Mouse (Mus musculus): Measurements from ENCODE around the gene Ldb3. TPM values are rescaled to one million over a fixed set of nuclear protein-coding genes. Genes with fewer than 3 reads are reported as not detected.

Ldb3 gene
- polyA plus RNA-seq, 1 experiment from 2014 or later: 300 TPM

DNA sequence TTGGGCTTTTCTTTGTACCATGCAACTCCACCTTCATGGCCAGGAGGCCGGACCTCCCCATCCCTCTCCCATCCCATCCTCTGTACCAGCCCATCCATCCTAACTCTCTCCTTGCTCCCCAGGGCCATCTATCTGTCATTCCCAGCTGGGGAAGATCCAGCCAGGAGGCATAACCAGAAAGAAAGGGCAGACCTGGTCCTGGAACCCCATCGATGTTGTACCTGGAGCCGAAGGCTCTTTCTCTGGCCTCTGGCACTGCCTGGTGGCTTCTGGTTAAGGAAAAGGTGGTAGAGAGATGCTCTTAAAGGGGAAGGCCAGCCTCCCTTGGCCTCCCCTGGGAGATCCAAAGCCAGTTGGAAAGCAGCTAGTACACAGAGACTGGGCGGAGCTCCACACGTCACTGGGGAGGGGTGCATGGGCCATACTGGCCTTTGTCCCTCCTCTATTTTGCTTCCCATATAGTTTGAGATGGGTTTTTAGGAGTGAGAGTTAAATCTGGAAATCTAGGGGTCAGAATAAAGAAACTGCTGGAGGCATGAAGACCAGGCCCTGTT, 1.6 kb upstream of the Ldb3 start:
- H3K27ac ChIP-seq: peak overlapping the region; percentile 95
- H3K9ac ChIP-seq: no peak overlapping the region
- H3K4me2 ChIP-seq: no peak overlapping the region
- WGBS: 87% methylated on average over 5 of the region's 5 CpGs
- no peaks in the 10 kb centered on the region for H3K27me3 ChIP-seq
- no peaks in the 10 kb centered on the region for H3K36me3 ChIP-seq
- no peak overlapping the region for H3K4me3 ChIP-seq
- no peaks in the 10 kb centered on the region for H3K9me3 ChIP-seq (replicated peaks)
- peaks cover 67% of the 10 kb centered on the region for H3K4me1 ChIP-seq (replicated peaks)
- no peak for ATAC-seq (replicated peaks; ENCODE audit: insufficient number of reproducible peaks, insufficient read depth, low FRiP score, low read depth)

- no peaks in the 10 kb centered on the region for H3K9me3 ChIP-seq (replicated peaks)
- H3K4me2 ChIP-seq: peak overlapping the region; percentile 36; the same call in 1 of the 2 replicates
- no peaks in the 10 kb centered on the region for H3K27me3 ChIP-seq
- peak overlapping the region; percentile 95 for H3K27ac ChIP-seq
- H3K36me3 ChIP-seq: peaks cover 1% of the 10 kb centered on the region; the same call in 1 of the 2 replicates
- H3K4me3 ChIP-seq: no peak overlapping the region
- no peak overlapping the region for H3K9ac ChIP-seq
- WGBS: 83% methylated on average over 8 of the region's 8 CpGs
- ATAC-seq (replicated peaks; ENCODE audit: insufficient number of reproducible peaks, insufficient read depth, low FRiP score, low read depth): no peak
- peaks cover 69% of the 10 kb centered on the region for H3K4me1 ChIP-seq (replicated peaks)
These were observed 767 bp upstream of the Ldb3 start for GRCm38 (mm10) chr14:34589185-34589713.

GRCm38 (mm10) chr14:34588005-34588404, 477 bp downstream of the Ldb3 start:
- H3K4me2 ChIP-seq: peak overlapping the region; percentile 75
- H3K9ac ChIP-seq: peak overlapping the region; percentile 81
- no peaks in the 10 kb centered on the region for H3K9me3 ChIP-seq (replicated peaks)
- ATAC-seq (replicated peaks; ENCODE audit: insufficient number of reproducible peaks, insufficient read depth, low FRiP score, low read depth): no peak
- H3K27me3 ChIP-seq: no peaks in the 10 kb centered on the region
- H3K4me3 ChIP-seq: peak overlapping the region; percentile 60
- H3K27ac ChIP-seq: peak overlapping the region; percentile 95
- 29% methylated on average over 5 of the region's 5 CpGs for WGBS
- H3K36me3 ChIP-seq: peaks cover 7% of the 10 kb centered on the region; the same call in 1 of the 2 replicates
- H3K4me1 ChIP-seq (replicated peaks): peaks cover 70% of the 10 kb centered on the region

- Histone ChIP-seq H3K27ac (peak overlapping the region; percentile 95), H3K9me3 (replicated peaks) (no peaks in the 10 kb centered on the region), H3K4me1 (replicated peaks) (peaks cover 71% of the 10 kb centered on the region), H3K4me3 (peak overlapping the region; percentile 60), H3K9ac (peak overlapping the region; percentile 81), H3K36me3 (peaks cover 7% of the 10 kb centered on the region; the same call in 1 of the 2 replicates), H3K4me2 (peak overlapping the region; percentile 75), H3K27me3 (no peaks in the 10 kb centered on the region)
- WGBS: 43% methylated on average over 3 of the region's 3 CpGs
- ATAC-seq (replicated peaks; ENCODE audit: insufficient number of reproducible peaks, insufficient read depth, low FRiP score, low read depth): no peak
These were observed 1.6 kb downstream of the Ldb3 start for GRCm38 (mm10) chr14:34586871-34587270.

DNA sequence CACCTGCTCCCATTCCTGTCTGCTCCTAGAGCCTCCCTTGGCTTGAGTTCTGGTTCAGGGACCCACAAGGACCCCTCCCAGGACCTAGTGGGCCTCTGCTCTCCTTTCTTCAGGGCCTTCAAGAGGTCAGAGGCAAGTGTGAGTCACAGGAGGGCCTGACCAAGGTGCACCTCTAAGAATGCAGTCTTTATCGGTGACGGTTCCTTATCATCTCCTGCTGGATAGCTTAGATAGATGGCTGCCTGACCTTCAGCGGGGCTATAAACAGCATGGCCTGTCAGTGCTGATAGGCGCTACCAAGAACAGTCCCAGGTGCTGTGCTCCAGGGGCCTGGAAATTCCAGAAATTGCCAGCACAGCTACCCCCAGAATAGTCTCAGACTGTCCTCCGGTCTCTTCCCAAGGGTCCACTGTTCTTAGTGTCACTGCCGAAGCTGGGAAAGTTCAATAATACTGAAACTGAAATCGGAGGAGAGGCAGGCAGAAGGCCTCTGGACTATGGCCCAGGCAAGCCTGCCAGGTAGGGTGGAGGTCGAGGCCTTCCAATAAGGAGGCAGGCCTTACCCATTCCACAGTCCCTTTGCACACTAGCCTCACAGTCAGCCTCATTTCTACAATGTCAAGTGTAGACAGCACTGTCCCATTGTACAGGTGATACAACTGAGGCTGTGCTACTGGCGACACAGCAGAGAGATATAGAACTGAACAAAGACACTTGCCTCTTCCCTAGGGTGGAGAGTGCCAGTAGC, 3.0 kb downstream of the Ldb3 start:
- Histone ChIP-seq H3K4me2 (peak overlapping the region; percentile 75), H3K9ac (peak overlapping the region; percentile 81), H3K4me3 (peak overlapping the region; percentile 60), H3K27me3 (no peaks in the 10 kb centered on the region), H3K36me3 (peaks cover 11% of the 10 kb centered on the region; the same call in 1 of the 2 replicates), H3K9me3 (replicated peaks) (no peaks in the 10 kb centered on the region), H3K4me1 (replicated peaks) (peaks cover 71% of the 10 kb centered on the region), H3K27ac (peak overlapping the region; percentile 95)
- no peak for ATAC-seq (replicated peaks; ENCODE audit: insufficient number of reproducible peaks, insufficient read depth, low FRiP score, low read depth)
- 36% methylated on average over 9 of the region's 9 CpGs for WGBS

GRCm38 (mm10) chr14:34582740-34583427, 5.6 kb downstream of the Ldb3 start:
- ATAC-seq (replicated peaks; ENCODE audit: insufficient number of reproducible peaks, insufficient read depth, low FRiP score, low read depth): peak; percentile 78
- peak overlapping the region; percentile 75 for H3K4me2 ChIP-seq
- WGBS: 54% methylated on average over 3 of the region's 3 CpGs
- H3K27ac ChIP-seq: peak overlapping the region; percentile 95
- peaks cover 26% of the 10 kb centered on the region for H3K36me3 ChIP-seq
- H3K4me1 ChIP-seq (replicated peaks): peaks cover 72% of the 10 kb centered on the region
- H3K4me3 ChIP-seq: peak overlapping the region; percentile 21
- no peaks in the 10 kb centered on the region for H3K27me3 ChIP-seq
- peak overlapping the region; percentile 47 for H3K9ac ChIP-seq
- no peaks in the 10 kb centered on the region for H3K9me3 ChIP-seq (replicated peaks)

- Histone ChIP-seq H3K4me2 (no peak overlapping the region), H3K9ac (no peak overlapping the region; the same call in 1 of the 2 replicates), H3K36me3 (peaks cover 52% of the 10 kb centered on the region), H3K4me1 (replicated peaks) (peaks cover 87% of the 10 kb centered on the region), H3K27ac (peak overlapping the region; percentile 93), H3K27me3 (no peaks in the 10 kb centered on the region), H3K4me3 (no peak overlapping the region), H3K9me3 (replicated peaks) (no peaks in the 10 kb centered on the region)
- no peak for ATAC-seq (replicated peaks; ENCODE audit: insufficient number of reproducible peaks, insufficient read depth, low FRiP score, low read depth)
- 72% methylated on average over 4 of the region's 4 CpGs for WGBS
These were observed 11.6 kb downstream of the Ldb3 start for GRCm38 (mm10) chr14:34576858-34577257.

- Histone ChIP-seq H3K36me3 (peaks cover 43% of the 10 kb centered on the region), H3K27me3 (no peaks in the 10 kb centered on the region), H3K4me1 (replicated peaks) (peaks cover 91% of the 10 kb centered on the region), H3K9ac (peak overlapping the region; percentile 39; the same call in 1 of the 2 replicates), H3K9me3 (replicated peaks) (no peaks in the 10 kb centered on the region), H3K4me3 (no peak overlapping the region), H3K4me2 (no peak overlapping the region), H3K27ac (peak overlapping the region; percentile 93)
- peak; percentile 82 for ATAC-seq (replicated peaks; ENCODE audit: insufficient number of reproducible peaks, insufficient read depth, low FRiP score, low read depth)
- 35% methylated on average over 2 of the region's 2 CpGs for WGBS
These were observed 14.4 kb downstream of the Ldb3 start for GRCm38 (mm10) chr14:34574068-34574467.

GRCm38 (mm10) chr14:34573348-34573913, 15.1 kb downstream of the Ldb3 start:
- Histone ChIP-seq H3K4me3 (no peak overlapping the region), H3K9ac (peak overlapping the region; percentile 36), H3K36me3 (peaks cover 37% of the 10 kb centered on the region), H3K9me3 (replicated peaks) (no peaks in the 10 kb centered on the region), H3K4me2 (no peak overlapping the region), H3K27ac (peak overlapping the region; percentile 93), H3K27me3 (no peaks in the 10 kb centered on the region), H3K4me1 (replicated peaks) (peaks cover 91% of the 10 kb centered on the region)
- 28% methylated on average over 9 of the region's 9 CpGs for WGBS
- peak; percentile 6; the same call in 1 of the 2 replicates for ATAC-seq (replicated peaks; ENCODE audit: insufficient number of reproducible peaks, insufficient read depth, low FRiP score, low read depth)

- H3K4me1 ChIP-seq (replicated peaks): peaks cover 91% of the 10 kb centered on the region
- H3K9ac ChIP-seq: no peak overlapping the region; the same call in 1 of the 2 replicates
- no peak overlapping the region for H3K4me3 ChIP-seq
- 72% methylated on average over 17 of the region's 17 CpGs for WGBS
- no peak for ATAC-seq (replicated peaks; ENCODE audit: insufficient number of reproducible peaks, insufficient read depth, low FRiP score, low read depth)
- peak overlapping the region; percentile 93 for H3K27ac ChIP-seq
- no peaks in the 10 kb centered on the region for H3K9me3 ChIP-seq (replicated peaks)
- no peaks in the 10 kb centered on the region for H3K27me3 ChIP-seq
- H3K36me3 ChIP-seq: peaks cover 22% of the 10 kb centered on the region
- H3K4me2 ChIP-seq: no peak overlapping the region
These were observed 16.7 kb downstream of the Ldb3 start for GRCm38 (mm10) chr14:34571610-34572387.

Measured in heart, embryonic 15.5 days (tissue).